Mouse (Mus musculus): ENCODE measurements around the gene Tnfsf12. TPM values are rescaled to one million over a fixed set of nuclear protein-coding genes. Genes with fewer than 3 reads are reported as not detected.
"Not testable (repeated sequence)": the region's sequence is repeated elsewhere in the genome, so short reads cannot be mapped to it uniquely, and the experiment has no call there.

The Tnfsf12 gene
- total RNA-seq, 2 experiments from 2014 or later = 0.17 to 1.3 TPM

GRCm38 (mm10) chr11:69707480-69707847, 11.8 kb upstream of the Tnfsf12 start:
- no peak for ATAC-seq (replicated peaks; ENCODE audit: low FRiP score, poor library complexity, severe bottlenecking)

GRCm38 (mm10) chr11:69706775-69707479, 11.3 kb upstream of the Tnfsf12 start:
- ATAC-seq (replicated peaks; ENCODE audit: low FRiP score, poor library complexity, severe bottlenecking) = no peak

GRCm38 (mm10) chr11:69704613-69705010, 9.0 kb upstream of the Tnfsf12 start:
- no peak for ATAC-seq (replicated peaks; ENCODE audit: low FRiP score, poor library complexity, severe bottlenecking)

GRCm38 (mm10) chr11:69703814-69704612, 8.4 kb upstream of the Tnfsf12 start:
- no peak for ATAC-seq (replicated peaks; ENCODE audit: low FRiP score, poor library complexity, severe bottlenecking)

GRCm38 (mm10) chr11:69703381-69703780, 7.7 kb upstream of the Tnfsf12 start:
- ATAC-seq (replicated peaks; ENCODE audit: low FRiP score, poor library complexity, severe bottlenecking) = not testable (repeated sequence)

GRCm38 (mm10) chr11:69702886-69703285, 7.2 kb upstream of the Tnfsf12 start:
- not testable (repeated sequence) for ATAC-seq (replicated peaks; ENCODE audit: low FRiP score, poor library complexity, severe bottlenecking)

- ATAC-seq (replicated peaks; ENCODE audit: low FRiP score, poor library complexity, severe bottlenecking) = no peak
Measured at GRCm38 (mm10) chr11:69699595-69699994, 3.9 kb upstream of the Tnfsf12 start.

- peak; percentile 41; the same call in 1 of the 2 replicates for ATAC-seq (replicated peaks; ENCODE audit: low FRiP score, poor library complexity, severe bottlenecking)
Measured at GRCm38 (mm10) chr11:69698574-69698973, 2.9 kb upstream of the Tnfsf12 start.

GRCm38 (mm10) chr11:69697396-69697795, 1.7 kb upstream of the Tnfsf12 start:
- no peak for ATAC-seq (replicated peaks; ENCODE audit: low FRiP score, poor library complexity, severe bottlenecking)

GRCm38 (mm10) chr11:69695046-69695360, 646 bp downstream of the Tnfsf12 start:
- no peak for ATAC-seq (replicated peaks; ENCODE audit: low FRiP score, poor library complexity, severe bottlenecking)

- ATAC-seq (replicated peaks; ENCODE audit: low FRiP score, poor library complexity, severe bottlenecking) = no peak
Measured at GRCm38 (mm10) chr11:69693421-69693965, 2.2 kb downstream of the Tnfsf12 start.

GRCm38 (mm10) chr11:69692863-69693262, 2.8 kb downstream of the Tnfsf12 start:
- ATAC-seq (replicated peaks; ENCODE audit: low FRiP score, poor library complexity, severe bottlenecking) = no peak

GRCm38 (mm10) chr11:69692196-69692811, 3.3 kb downstream of the Tnfsf12 start:
- no peak for ATAC-seq (replicated peaks; ENCODE audit: low FRiP score, poor library complexity, severe bottlenecking)

- no peak for ATAC-seq (replicated peaks; ENCODE audit: low FRiP score, poor library complexity, severe bottlenecking)
Measured at GRCm38 (mm10) chr11:69689891-69690290, 5.8 kb downstream of the Tnfsf12 start.

- no peak for ATAC-seq (replicated peaks; ENCODE audit: low FRiP score, poor library complexity, severe bottlenecking)
Measured at GRCm38 (mm10) chr11:69687061-69687460, 8.6 kb downstream of the Tnfsf12 start.

- no peak for ATAC-seq (replicated peaks; ENCODE audit: low FRiP score, poor library complexity, severe bottlenecking)
Measured at GRCm38 (mm10) chr11:69686377-69686776, 9.3 kb downstream of the Tnfsf12 start.

- ATAC-seq (replicated peaks; ENCODE audit: low FRiP score, poor library complexity, severe bottlenecking) = no peak
Measured at GRCm38 (mm10) chr11:69685526-69686148, 10.0 kb downstream of the Tnfsf12 start, which contains the start of gene Tnfsf13. Gene Tnfsf13, minus strand, starts transcription at chr11:69685784.

GRCm38 (mm10) chr11:69684936-69685335, 10.7 kb downstream of the Tnfsf12 start:
- ATAC-seq (replicated peaks; ENCODE audit: low FRiP score, poor library complexity, severe bottlenecking) = no peak

- no peak for ATAC-seq (replicated peaks; ENCODE audit: low FRiP score, poor library complexity, severe bottlenecking)
Measured at GRCm38 (mm10) chr11:69684128-69684745, 11.4 kb downstream of the Tnfsf12 start.

GRCm38 (mm10) chr11:69683576-69683975, 12.1 kb downstream of the Tnfsf12 start:
- no peak for ATAC-seq (replicated peaks; ENCODE audit: low FRiP score, poor library complexity, severe bottlenecking)

Measured in erythroblast, adult 5-6 weeks (primary cell).